In genomic region chr5:119762102-119762501, GRCm38 (mm10) we compare ENCODE assay signal across 19 mouse cellular contexts.
DNase-seq lines count a peak whose midpoint lies in the region; ATAC-seq and TF ChIP-seq lines count a peak whose summit lies in the region.
"Had no signal": no experiment of that assay in that cellular context is flagged by ENCODE, and none has a peak within 500 bp of the region (broad histone marks: within the 10 kb centered on the region; RNA-seq: fewer than 3 reads in every experiment).

No protein-coding gene starts in this region.

- no peaks in the 10 kb centered on the region for H3K9me3 ChIP-seq in stomach, postnatal 0 days (ENCODE audit: control insufficient read depth, low read length)
- H3K9me3 ChIP-seq: limb, embryonic 15.5 days; midbrain, embryonic 13.5 days had no signal

- intact Hi-C loops in left cerebral cortex, adult 2 months (cut with DNase I): no loop called here

- TF ChIP-seq CTCF in cerebellum, adult 2 months (IDR thresholded peaks at IDR 0.05; ENCODE audit: borderline replicate concordance, insufficient read depth, low read depth, low read length): peak; percentile 8; the same call in 1 of the 2 replicates
- TF ChIP-seq CTCF in left cerebral cortex, adult 2 months (IDR thresholded peaks at IDR 0.05): peak; percentile 16
- TF ChIP-seq CTCF in testis, adult 2 months (IDR thresholded peaks at IDR 0.05; ENCODE audit: control insufficient read depth, insufficient read depth, insufficient replicate concordance, low read depth, low read length): peak; percentile 89; the same call in 1 of the 2 replicates
- peak; percentile 40 for TF ChIP-seq CTCF in stomach, postnatal 0 days (IDR thresholded peaks at IDR 0.05; ENCODE audit: low read depth)

- ATAC-seq in stomach, postnatal 0 days (ENCODE audit: low FRiP score, low TSS enrichment): no peak
- ATAC-seq in frontal cortex, adult (ENCODE audit: low TSS enrichment): no peak
- ATAC-seq: forebrain, embryonic 14.5 days; midbrain, embryonic 13.5 days had no signal

- H3K4me1 ChIP-seq in cerebellum, adult 2 months (ENCODE audit: control insufficient read depth, insufficient read depth, low read length): no peaks in the 10 kb centered on the region
- H3K4me1 ChIP-seq in testis, adult 2 months (ENCODE audit: control insufficient read depth, insufficient read depth, low read length): peaks cover 2% of the 10 kb centered on the region; the same call in 1 of the 2 replicates
- H3K4me1 ChIP-seq in stomach, postnatal 0 days (replicated peaks; ENCODE audit: control insufficient read depth, insufficient read depth): no peaks in the 10 kb centered on the region
- H3K4me1 ChIP-seq: midbrain, embryonic 13.5 days had no signal

- H3K27ac ChIP-seq in cerebellum, adult 2 months (ENCODE audit: insufficient read depth, low read length): no peak overlapping the region
- H3K27ac ChIP-seq in left cerebral cortex, adult 2 months: no peak overlapping the region
- no peak overlapping the region for H3K27ac ChIP-seq in testis, adult 2 months (ENCODE audit: control insufficient read depth, insufficient read depth, low read depth, low read length)
- no peak overlapping the region for H3K27ac ChIP-seq in stomach, postnatal 0 days (replicated peaks)
- H3K27ac ChIP-seq: hindbrain, embryonic 14.5 days; limb, embryonic 15.5 days; macrophage; midbrain, embryonic 13.5 days had no signal

- no peak overlapping the region for H3K4me2 ChIP-seq in stomach, postnatal 0 days (replicated peaks; ENCODE audit: low read depth)
- H3K4me2 ChIP-seq: hindbrain, embryonic 14.5 days; limb, embryonic 15.5 days; midbrain, embryonic 13.5 days had no signal

- H3K9ac ChIP-seq in stomach, postnatal 0 days (ENCODE audit: low read length): no peak overlapping the region
- H3K9ac ChIP-seq: hindbrain, embryonic 14.5 days; limb, embryonic 15.5 days; midbrain, embryonic 13.5 days had no signal

- no peak for TF ChIP-seq POLR2A in cerebellum, adult 2 months (IDR thresholded peaks at IDR 0.05; ENCODE audit: borderline replicate concordance, insufficient read depth, low read length)
- no peak for TF ChIP-seq POLR2A in testis, adult 2 months (IDR thresholded peaks at IDR 0.05; ENCODE audit: control insufficient read depth, low read depth, low read length)

- 78% methylated on average over 4 of the region's 4 CpGs for WGBS in cerebellum, adult 2 months
- WGBS in stomach, postnatal 0 days: 80% methylated on average over 4 of the region's 4 CpGs

- DNase-seq in cerebellum, adult 2 months: no peak
- DNase-seq in cerebellum, adult 9-11 months: no peak
- no peak for DNase-seq in left cerebral cortex, adult 2 months (ENCODE audit: extremely low spot score in 1 of 2, low spot score in 2 of 2)
- DNase-seq in left cerebral cortex, adult 8-10 months (ENCODE audit: low spot score in 2 of 2): no peak
- DNase-seq in testis, postnatal 10 days (ENCODE audit: low spot score): no peak
- no peak for DNase-seq in stomach, postnatal 0 days (ENCODE audit: low spot score)
- DNase-seq: adrenal gland, postnatal 14 days; cerebellum, postnatal 10 days; heart, postnatal 14 days; kidney, adult 8-10 months; right cerebral cortex, postnatal 25 days; thymus, postnatal 36 days had no signal

- no peak for TF ChIP-seq EP300 in stomach, postnatal 0 days (optimal IDR thresholded peaks at IDR 0.05)

- H3K27me3 ChIP-seq in cerebellum, adult 2 months (ENCODE audit: control insufficient read depth, insufficient read depth, low read length): no peaks in the 10 kb centered on the region
- H3K27me3 ChIP-seq in testis, adult 2 months (ENCODE audit: control insufficient read depth, insufficient read depth, low read length): no peaks in the 10 kb centered on the region
- H3K27me3 ChIP-seq in stomach, postnatal 0 days (ENCODE audit: control insufficient read depth, insufficient read depth, low read length): no peaks in the 10 kb centered on the region

- H3K36me3 ChIP-seq in testis, adult 2 months (ENCODE audit: control insufficient read depth, insufficient read depth, low read length): no peaks in the 10 kb centered on the region
- no peaks in the 10 kb centered on the region for H3K36me3 ChIP-seq in stomach, postnatal 0 days (ENCODE audit: control insufficient read depth, insufficient read depth, low read length)
- H3K36me3 ChIP-seq: limb, embryonic 15.5 days; midbrain, embryonic 13.5 days had no signal

- H3K4me3 ChIP-seq in cerebellum, adult 2 months (replicated peaks; ENCODE audit: insufficient read depth, low read depth, low read length): no peak overlapping the region
- no peak overlapping the region for H3K4me3 ChIP-seq in left cerebral cortex, adult 2 months
- no peak overlapping the region for H3K4me3 ChIP-seq in testis, adult 2 months (ENCODE audit: control insufficient read depth, low read depth, low read length)
- no peak overlapping the region for H3K4me3 ChIP-seq in stomach, postnatal 0 days (ENCODE audit: low read depth, low read length)
- H3K4me3 ChIP-seq: limb, embryonic 15.5 days; midbrain, embryonic 13.5 days had no signal

Comparison
In these comparisons a context has a peak if more than half of its experiments do, and no peak if none do; other contexts are left out.
1. CTCF ChIP-seq: peak in every context shown above with its lines; median percentile 89 in testis, adult 2 months; 40 in stomach, postnatal 0 days; 16 in left cerebral cortex, adult 2 months; 8 in cerebellum, adult 2 months.